Mouse (Mus musculus): ENCODE results near the gene Morf4l1.

DNA sequence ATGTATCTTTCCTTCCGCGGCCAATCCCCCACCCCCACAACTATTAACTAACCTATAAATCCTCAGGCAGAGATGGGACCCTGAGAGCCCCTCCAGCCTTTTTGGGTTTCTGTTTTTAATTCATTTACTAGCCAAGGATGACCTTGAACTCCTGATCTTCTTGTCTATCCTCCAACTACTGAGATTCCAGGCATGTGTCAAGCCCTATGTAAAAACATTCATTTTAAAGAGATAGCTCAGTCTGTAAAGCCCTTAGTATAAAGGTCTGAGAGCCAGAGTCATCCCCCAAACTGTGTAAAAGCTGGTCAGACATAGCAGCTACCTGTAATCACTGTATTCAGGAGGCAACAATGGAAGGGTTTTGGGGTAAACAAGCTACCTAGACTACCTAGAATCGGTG is 58.7 kb downstream of the Morf4l1 start:
- no peak for TF ChIP-seq CTCF (conservative IDR thresholded peaks at IDR 0.05; ENCODE audit: low read length)
- no peak for TF ChIP-seq NANOG (IDR thresholded peaks at IDR 0.05; ENCODE audit: borderline replicate concordance, low read length)
